Mouse (Mus musculus): Measurements from ENCODE around the gene Kcnb1. TPM values are rescaled to one million over a fixed set of nuclear protein-coding genes. Genes with fewer than 3 reads are reported as not detected.

The Kcnb1 gene
- polyA plus RNA-seq, 1 experiment = 1.3 TPM

GRCm38 (mm10) chr2:167156118-167156715 is 33.7 kb downstream of the Kcnb1 start:
- Histone ChIP-seq H3K27me3 (ENCODE audit: control insufficient read depth, insufficient read depth, low read length) (no peaks in the 10 kb centered on the region), H3K4me3 (ENCODE audit: extremely low read depth, insufficient read depth, insufficient read length) (no peak overlapping the region), H3K4me1 (ENCODE audit: control insufficient read depth, insufficient read depth, insufficient read length) (peaks cover 8% of the 10 kb centered on the region; the same call in 1 of the 2 replicates), H3K27ac (ENCODE audit: insufficient read depth, low read length) (no peak overlapping the region), H3K36me3 (ENCODE audit: control insufficient read depth, insufficient read depth, low read length) (no peaks in the 10 kb centered on the region)
- no peak for DNase-seq (ENCODE audit: low read depth in 1 of 2, low spot score in 2 of 2)
- WGBS = 70% methylated on average over 9 of the region's 9 CpGs
- TF ChIP-seq POLR2A (IDR thresholded peaks at IDR 0.05; ENCODE audit: low read depth, low read length) (no peak), CTCF (IDR thresholded peaks at IDR 0.05; ENCODE audit: extremely low read depth, insufficient read depth, insufficient read length, insufficient replicate concordance) (no peak)

- 45% methylated on average over 4 of the region's 4 CpGs for WGBS
Measured at GRCm38 (mm10) chr2:167155541-167155973, 34.4 kb downstream of the Kcnb1 start.

GRCm38 (mm10) chr2:167150880-167151279 is 39.1 kb downstream of the Kcnb1 start:
- no peak overlapping the region for H3K4me3 ChIP-seq (ENCODE audit: extremely low read depth, insufficient read depth, insufficient read length)
- no peaks in the 10 kb centered on the region for H3K36me3 ChIP-seq (ENCODE audit: control insufficient read depth, insufficient read depth, low read length)
- no peaks in the 10 kb centered on the region for H3K27me3 ChIP-seq (ENCODE audit: control insufficient read depth, insufficient read depth, low read length)
- no peak for DNase-seq (ENCODE audit: low read depth in 1 of 2, low spot score in 2 of 2)
- H3K27ac ChIP-seq (ENCODE audit: insufficient read depth, low read length) = no peak overlapping the region
- WGBS = 93% methylated on average over 6 of the region's 6 CpGs
- H3K4me1 ChIP-seq (ENCODE audit: control insufficient read depth, insufficient read depth, insufficient read length) = peaks cover 16% of the 10 kb centered on the region; the same call in 1 of the 2 replicates
- TF ChIP-seq POLR2A (IDR thresholded peaks at IDR 0.05; ENCODE audit: low read depth, low read length) (no peak), CTCF (IDR thresholded peaks at IDR 0.05; ENCODE audit: extremely low read depth, insufficient read depth, insufficient read length, insufficient replicate concordance) (no peak)

More at GRCm38 (mm10) chr2:167155541-167155973, 34.4 kb downstream of the Kcnb1 start:
- Histone ChIP-seq H3K4me1 (ENCODE audit: control insufficient read depth, insufficient read depth, insufficient read length) (peaks cover 8% of the 10 kb centered on the region; the same call in 1 of the 2 replicates), H3K27me3 (ENCODE audit: control insufficient read depth, insufficient read depth, low read length) (no peaks in the 10 kb centered on the region), H3K4me3 (ENCODE audit: extremely low read depth, insufficient read depth, insufficient read length) (no peak overlapping the region), H3K36me3 (ENCODE audit: control insufficient read depth, insufficient read depth, low read length) (no peaks in the 10 kb centered on the region), H3K27ac (ENCODE audit: insufficient read depth, low read length) (no peak overlapping the region)
- no peak for DNase-seq (ENCODE audit: low read depth in 1 of 2, low spot score in 2 of 2)
- no peak for TF ChIP-seq POLR2A (IDR thresholded peaks at IDR 0.05; ENCODE audit: low read depth, low read length)
- no peak for TF ChIP-seq CTCF (IDR thresholded peaks at IDR 0.05; ENCODE audit: extremely low read depth, insufficient read depth, insufficient read length, insufficient replicate concordance)

DNA sequence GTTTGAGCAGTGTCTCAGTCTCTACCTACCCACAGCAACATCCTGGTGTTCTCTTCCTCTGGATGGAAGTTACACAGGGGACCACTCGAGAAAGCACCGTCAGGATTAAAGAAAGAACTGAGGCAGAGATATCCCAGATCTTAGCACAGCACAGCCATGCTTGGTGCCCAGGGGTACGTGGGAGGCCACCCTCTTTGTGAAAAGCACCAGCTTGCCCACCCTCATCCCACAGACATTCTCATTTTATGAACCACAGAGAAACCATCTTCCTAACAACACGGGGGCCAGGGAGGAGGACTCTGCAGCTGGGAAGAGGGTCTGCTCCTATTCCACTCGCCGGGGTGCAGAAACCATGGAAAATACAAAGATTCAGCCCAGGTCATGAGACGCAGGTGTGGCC is 39.8 kb downstream of the Kcnb1 start:
- peaks cover 18% of the 10 kb centered on the region; the same call in 1 of the 2 replicates for H3K4me1 ChIP-seq (ENCODE audit: control insufficient read depth, insufficient read depth, insufficient read length)
- H3K27me3 ChIP-seq (ENCODE audit: control insufficient read depth, insufficient read depth, low read length) = no peaks in the 10 kb centered on the region
- no peaks in the 10 kb centered on the region for H3K36me3 ChIP-seq (ENCODE audit: control insufficient read depth, insufficient read depth, low read length)
- no peak overlapping the region for H3K27ac ChIP-seq (ENCODE audit: insufficient read depth, low read length)
- no peak for DNase-seq (ENCODE audit: low read depth in 1 of 2, low spot score in 2 of 2)
- TF ChIP-seq POLR2A (IDR thresholded peaks at IDR 0.05; ENCODE audit: low read depth, low read length) = no peak
- TF ChIP-seq CTCF (IDR thresholded peaks at IDR 0.05; ENCODE audit: extremely low read depth, insufficient read depth, insufficient read length, insufficient replicate concordance) = no peak
- 86% methylated on average over 7 of the region's 7 CpGs for WGBS
- no peak overlapping the region for H3K4me3 ChIP-seq (ENCODE audit: extremely low read depth, insufficient read depth, insufficient read length)

DNA sequence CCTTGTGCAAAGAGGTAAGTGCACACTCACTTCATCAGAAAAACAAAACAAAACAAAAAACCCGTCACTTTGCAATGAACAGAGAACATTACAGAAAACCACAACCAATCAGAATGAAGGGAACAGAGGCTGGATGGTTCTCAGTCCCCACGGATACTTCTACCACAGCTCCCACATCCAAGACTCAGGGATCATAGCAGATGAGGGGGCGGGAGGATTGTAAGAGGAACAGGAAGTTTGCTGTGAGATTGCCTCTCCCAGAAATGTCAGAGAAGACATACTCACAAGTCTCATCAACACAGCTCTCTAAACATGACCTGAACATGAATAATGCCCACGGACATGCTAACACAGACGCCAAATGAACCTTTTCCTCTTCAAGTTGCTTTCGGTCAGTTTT is 40.9 kb downstream of the Kcnb1 start:
- H3K4me1 ChIP-seq (ENCODE audit: control insufficient read depth, insufficient read depth, insufficient read length) = peaks cover 23% of the 10 kb centered on the region; the same call in 1 of the 2 replicates
- TF ChIP-seq POLR2A (IDR thresholded peaks at IDR 0.05; ENCODE audit: low read depth, low read length) (no peak), CTCF (IDR thresholded peaks at IDR 0.05; ENCODE audit: extremely low read depth, insufficient read depth, insufficient read length, insufficient replicate concordance) (no peak)
- no peak overlapping the region for H3K27ac ChIP-seq (ENCODE audit: insufficient read depth, low read length)
- WGBS = 76% methylated on average over 6 of the region's 6 CpGs
- no peak for DNase-seq (ENCODE audit: low read depth in 1 of 2, low spot score in 2 of 2)
- H3K4me3 ChIP-seq (ENCODE audit: extremely low read depth, insufficient read depth, insufficient read length) = no peak overlapping the region
- no peaks in the 10 kb centered on the region for H3K36me3 ChIP-seq (ENCODE audit: control insufficient read depth, insufficient read depth, low read length)
- H3K27me3 ChIP-seq (ENCODE audit: control insufficient read depth, insufficient read depth, low read length) = no peaks in the 10 kb centered on the region

- Histone ChIP-seq H3K36me3 (ENCODE audit: control insufficient read depth, insufficient read depth, low read length) (no peaks in the 10 kb centered on the region), H3K4me1 (ENCODE audit: control insufficient read depth, insufficient read depth, insufficient read length) (peaks cover 23% of the 10 kb centered on the region; the same call in 1 of the 2 replicates), H3K4me3 (ENCODE audit: extremely low read depth, insufficient read depth, insufficient read length) (no peak overlapping the region), H3K27me3 (ENCODE audit: control insufficient read depth, insufficient read depth, low read length) (no peaks in the 10 kb centered on the region), H3K27ac (ENCODE audit: insufficient read depth, low read length) (no peak overlapping the region)
- TF ChIP-seq CTCF (IDR thresholded peaks at IDR 0.05; ENCODE audit: extremely low read depth, insufficient read depth, insufficient read length, insufficient replicate concordance) = no peak
- TF ChIP-seq POLR2A (IDR thresholded peaks at IDR 0.05; ENCODE audit: low read depth, low read length) = no peak
- 32% methylated on average over 8 of the region's 8 CpGs for WGBS
- no peak for DNase-seq (ENCODE audit: low read depth in 1 of 2, low spot score in 2 of 2)
Measured at GRCm38 (mm10) chr2:167147708-167148107, 42.2 kb downstream of the Kcnb1 start.

GRCm38 (mm10) chr2:167145904-167146303 is 44.1 kb downstream of the Kcnb1 start:
- DNase-seq (ENCODE audit: low read depth in 1 of 2, low spot score in 2 of 2) = peak; percentile 62 to 66
- Histone ChIP-seq H3K36me3 (ENCODE audit: control insufficient read depth, insufficient read depth, low read length) (no peaks in the 10 kb centered on the region), H3K27ac (ENCODE audit: insufficient read depth, low read length) (peak overlapping the region; percentile 72), H3K4me3 (ENCODE audit: extremely low read depth, insufficient read depth, insufficient read length) (no peak overlapping the region), H3K4me1 (ENCODE audit: control insufficient read depth, insufficient read depth, insufficient read length) (peaks cover 20% of the 10 kb centered on the region; the same call in 1 of the 2 replicates), H3K27me3 (ENCODE audit: control insufficient read depth, insufficient read depth, low read length) (no peaks in the 10 kb centered on the region)
- WGBS = 24% methylated on average over 5 of the region's 5 CpGs
- no peak for TF ChIP-seq CTCF (IDR thresholded peaks at IDR 0.05; ENCODE audit: extremely low read depth, insufficient read depth, insufficient read length, insufficient replicate concordance)
- TF ChIP-seq POLR2A (IDR thresholded peaks at IDR 0.05; ENCODE audit: low read depth, low read length) = no peak

Data from spleen, adult 2 months (tissue).